Mouse (Mus musculus) A20 (cell line): ENCODE data around the gene Prex1.

Experiments used
- DNase-seq: peaks from one replicate; pipeline ENCODE4 v3.0.0-alpha.2; 2011; ENCODE audit warnings: low read depth, low spot score

Gene Prex1

GRCm38 (mm10) chr2:166686917-166687316 lies 26.7 kb downstream of the Prex1 start:
- no peak for DNase-seq

- no peak for DNase-seq
Measured at GRCm38 (mm10) chr2:166685824-166686223, 27.8 kb downstream of the Prex1 start.

- no peak for DNase-seq
Measured at GRCm38 (mm10) chr2:166683885-166684544, 29.6 kb downstream of the Prex1 start.

GRCm38 (mm10) chr2:166682866-166683265 lies 30.8 kb downstream of the Prex1 start:
- no peak for DNase-seq

GRCm38 (mm10) chr2:166678959-166679759 lies 34.5 kb downstream of the Prex1 start:
- no peak for DNase-seq

GRCm38 (mm10) chr2:166676933-166677332 lies 36.7 kb downstream of the Prex1 start:
- no peak for DNase-seq

GRCm38 (mm10) chr2:166676498-166676897 lies 37.1 kb downstream of the Prex1 start:
- DNase-seq, result no peak

GRCm38 (mm10) chr2:166675588-166676444 lies 37.8 kb downstream of the Prex1 start:
- DNase-seq, result no peak

- DNase-seq, result no peak
Measured at GRCm38 (mm10) chr2:166674693-166675092, 38.9 kb downstream of the Prex1 start.

GRCm38 (mm10) chr2:166673951-166674350 lies 39.7 kb downstream of the Prex1 start:
- no peak for DNase-seq

- DNase-seq, result no peak
Measured at GRCm38 (mm10) chr2:166672171-166672965, 41.3 kb downstream of the Prex1 start.

- DNase-seq, result no peak
Measured at GRCm38 (mm10) chr2:166671614-166672013, 42.0 kb downstream of the Prex1 start.

- DNase-seq, result no peak
Measured at GRCm38 (mm10) chr2:166671019-166671418, 42.6 kb downstream of the Prex1 start.

- DNase-seq, result no peak
Measured at GRCm38 (mm10) chr2:166669922-166670321, 43.7 kb downstream of the Prex1 start.

- no peak for DNase-seq
Measured at GRCm38 (mm10) chr2:166667790-166668695, 45.6 kb downstream of the Prex1 start.

- DNase-seq, result no peak
Measured at GRCm38 (mm10) chr2:166666175-166666574, 47.5 kb downstream of the Prex1 start.

GRCm38 (mm10) chr2:166665244-166665922 lies 48.2 kb downstream of the Prex1 start:
- no peak for DNase-seq

GRCm38 (mm10) chr2:166664506-166664905 lies 49.1 kb downstream of the Prex1 start:
- DNase-seq, result no peak

- DNase-seq, result no peak
Measured at GRCm38 (mm10) chr2:166663250-166663961, 50.2 kb downstream of the Prex1 start.
